Mouse (Mus musculus) neural tube, embryonic 14.5 days (tissue): ENCODE results near the gene Dnaja3. TPM values are rescaled to one million over a fixed set of nuclear protein-coding genes. Genes with fewer than 3 reads are reported as not detected.

Experiments
- ATAC-seq: fragments of 200-750 bp; cut with Nextera tagmentation; 2 replicates; pipeline ENCODE4 v1.8.0; 2017; ENCODE audit warnings: low read depth, mild to moderate bottlenecking, moderate TSS enrichment, moderate library complexity
- H3K27ac ChIP-seq: fragments of 300-500 bp; sonication (generic); 2 replicates; pipeline ENCODE4 v1.5.1; 2014; ENCODE audit warnings: low read depth, mild to moderate bottlenecking, control low read depth, low read length, moderate library complexity, mixed read lengths
- H3K27me3 ChIP-seq: fragments of 300-500 bp; sonication (generic); 2 replicates; pipeline ENCODE4 v1.6.1; 2014; ENCODE audit warnings: low read length; ENCODE audit not compliant: control insufficient read depth, insufficient read depth
- H3K36me3 ChIP-seq: fragments of 300-500 bp; sonication (generic); 2 replicates; pipeline ENCODE4 v1.6.1; 2014; ENCODE audit warnings: low read length, mixed read lengths; ENCODE audit not compliant: control insufficient read depth, insufficient read depth
- H3K4me1 ChIP-seq: fragments of 300-500 bp; sonication (generic); 2 replicates; pipeline ENCODE4 v1.6.1; 2014; ENCODE audit warnings: low read length; ENCODE audit not compliant: control insufficient read depth, insufficient read depth
- H3K4me2 ChIP-seq: fragments of 300-500 bp; sonication (generic); 2 replicates; pipeline ENCODE4 v1.6.1; 2014; ENCODE audit warnings: mild to moderate bottlenecking, low read depth, low read length, control low read depth
- H3K4me3 ChIP-seq: fragments of 300-500 bp; sonication (generic); 2 replicates; pipeline ENCODE4 v1.5.1; 2014; ENCODE audit warnings: low read depth, low read length, control low read depth, mixed read lengths
- H3K9ac ChIP-seq: fragments of 300-500 bp; sonication (generic); replicated peaks from 2 replicates; pipeline ENCODE4 v1.6.1; 2014; ENCODE audit warnings: low read depth, mild to moderate bottlenecking, control low read depth, low read length, mixed read lengths
- H3K9me3 ChIP-seq: fragments of 300-500 bp; sonication (generic); 2 replicates; pipeline ENCODE4 v1.6.1; 2016; ENCODE audit warnings: low read length; ENCODE audit not compliant: control insufficient read depth
- WGBS: fragments of 180-500 bp; shearing (Covaris S2); extraction: QIAGEN DNeasy Blood & Tissue Kit; methylation state at CpG from one replicate; pipeline ENCODE4 v1.1.7; 2014; 5-methylcytosine and 5-hydroxymethylcytosine counted together
- polyA plus RNA-seq: library from polyadenylated mRNA; unstranded; fragments of >200 nt; fragmentation: Nextera tagmentation; extraction: Ambion mirVana; gene quantifications from 2 replicates; pipeline ENCODE4 v1.2.1, GENCODE M21; 2014

Gene Dnaja3
- polyA plus RNA-seq, 1 experiment from 2014 or later = 55.0 TPM

GRCm38 (mm10) chr16:4646831-4647230 is 7.0 kb downstream of the Dnaja3 start:
- H3K9ac ChIP-seq = no peak overlapping the region; the same call in 1 of the 2 replicates
- no peak overlapping the region for H3K4me3 ChIP-seq
- H3K27ac ChIP-seq = no peak overlapping the region
- no peak overlapping the region for H3K4me2 ChIP-seq
- peaks cover 10% of the 10 kb centered on the region; the same call in 1 of the 2 replicates for H3K4me1 ChIP-seq
- WGBS = 82% methylated on average over 4 of the region's 4 CpGs
- H3K27me3 ChIP-seq = no peaks in the 10 kb centered on the region
- ATAC-seq = no peak
- no peaks in the 10 kb centered on the region for H3K9me3 ChIP-seq
- H3K36me3 ChIP-seq = peaks cover 19% of the 10 kb centered on the region; the same call in 1 of the 2 replicates

GRCm38 (mm10) chr16:4647651-4648141 is 7.9 kb downstream of the Dnaja3 start:
- Histone ChIP-seq H3K4me2 (no peak overlapping the region), H3K9me3 (no peaks in the 10 kb centered on the region), H3K27me3 (no peaks in the 10 kb centered on the region), H3K27ac (no peak overlapping the region), H3K36me3 (peaks cover 19% of the 10 kb centered on the region; the same call in 1 of the 2 replicates), H3K4me1 (peaks cover 10% of the 10 kb centered on the region; the same call in 1 of the 2 replicates), H3K9ac (no peak overlapping the region), H3K4me3 (no peak overlapping the region)
- ATAC-seq = no peak
- 79% methylated on average over 13 of the region's 13 CpGs for WGBS

- Histone ChIP-seq H3K36me3 (peaks cover 19% of the 10 kb centered on the region; the same call in 1 of the 2 replicates), H3K27me3 (no peaks in the 10 kb centered on the region), H3K27ac (no peak overlapping the region), H3K9me3 (no peaks in the 10 kb centered on the region), H3K4me1 (peaks cover 5% of the 10 kb centered on the region; the same call in 1 of the 2 replicates), H3K9ac (no peak overlapping the region), H3K4me3 (no peak overlapping the region), H3K4me2 (no peak overlapping the region)
- no peak for ATAC-seq
- 89% methylated on average over 28 of the region's 28 CpGs for WGBS
These were observed 8.7 kb downstream of the Dnaja3 start for GRCm38 (mm10) chr16:4648416-4649023.

- Histone ChIP-seq H3K9ac (no peak overlapping the region), H3K27me3 (no peaks in the 10 kb centered on the region), H3K4me3 (no peak overlapping the region), H3K36me3 (peaks cover 19% of the 10 kb centered on the region; the same call in 1 of the 2 replicates), H3K9me3 (no peaks in the 10 kb centered on the region), H3K27ac (no peak overlapping the region), H3K4me1 (peaks cover 1% of the 10 kb centered on the region; the same call in 1 of the 2 replicates), H3K4me2 (no peak overlapping the region)
- WGBS = 85% methylated on average over 5 of the region's 5 CpGs
- no peak for ATAC-seq
These were observed 9.4 kb downstream of the Dnaja3 start for GRCm38 (mm10) chr16:4649211-4649610.

- WGBS = 92% methylated on average over 11 of the region's 11 CpGs
These were observed 9.9 kb downstream of the Dnaja3 start for GRCm38 (mm10) chr16:4649692-4650091.

GRCm38 (mm10) chr16:4650161-4650560 is 10.4 kb downstream of the Dnaja3 start:
- H3K4me3 ChIP-seq = no peak overlapping the region
- H3K27ac ChIP-seq = no peak overlapping the region
- WGBS = 88% methylated on average over 3 of the region's 3 CpGs
- H3K9me3 ChIP-seq = no peaks in the 10 kb centered on the region
- H3K9ac ChIP-seq = no peak overlapping the region
- no peaks in the 10 kb centered on the region for H3K4me1 ChIP-seq
- no peak for ATAC-seq
- peaks cover 19% of the 10 kb centered on the region; the same call in 1 of the 2 replicates for H3K36me3 ChIP-seq
- H3K27me3 ChIP-seq = no peaks in the 10 kb centered on the region
- H3K4me2 ChIP-seq = no peak overlapping the region

More at GRCm38 (mm10) chr16:4649692-4650091, 9.9 kb downstream of the Dnaja3 start:
- H3K4me2 ChIP-seq = no peak overlapping the region
- H3K4me1 ChIP-seq = no peaks in the 10 kb centered on the region
- no peaks in the 10 kb centered on the region for H3K27me3 ChIP-seq
- no peak overlapping the region for H3K27ac ChIP-seq
- no peak overlapping the region for H3K9ac ChIP-seq
- H3K36me3 ChIP-seq = peaks cover 19% of the 10 kb centered on the region; the same call in 1 of the 2 replicates
- ATAC-seq = no peak
- no peak overlapping the region for H3K4me3 ChIP-seq
- H3K9me3 ChIP-seq = no peaks in the 10 kb centered on the region

- Histone ChIP-seq H3K36me3 (peaks cover 19% of the 10 kb centered on the region; the same call in 1 of the 2 replicates), H3K4me1 (no peaks in the 10 kb centered on the region), H3K27me3 (no peaks in the 10 kb centered on the region), H3K9me3 (no peaks in the 10 kb centered on the region), H3K4me2 (no peak overlapping the region), H3K27ac (no peak overlapping the region), H3K4me3 (no peak overlapping the region), H3K9ac (no peak overlapping the region)
- ATAC-seq = no peak
- 94% methylated on average over 1 of the region's 1 CpGs for WGBS
These were observed 11.3 kb downstream of the Dnaja3 start for GRCm38 (mm10) chr16:4651081-4651480.

GRCm38 (mm10) chr16:4651624-4652023 is 11.8 kb downstream of the Dnaja3 start:
- Histone ChIP-seq H3K27me3 (no peaks in the 10 kb centered on the region), H3K36me3 (peaks cover 19% of the 10 kb centered on the region; the same call in 1 of the 2 replicates), H3K4me2 (no peak overlapping the region), H3K4me1 (no peaks in the 10 kb centered on the region), H3K27ac (no peak overlapping the region), H3K9ac (no peak overlapping the region), H3K9me3 (no peaks in the 10 kb centered on the region), H3K4me3 (no peak overlapping the region)
- 53% methylated on average over 7 of the region's 7 CpGs for WGBS
- ATAC-seq = no peak

- no peak overlapping the region for H3K27ac ChIP-seq
- no peak for ATAC-seq
- H3K4me1 ChIP-seq = no peaks in the 10 kb centered on the region
- peaks cover 19% of the 10 kb centered on the region; the same call in 1 of the 2 replicates for H3K36me3 ChIP-seq
- H3K27me3 ChIP-seq = no peaks in the 10 kb centered on the region
- 63% methylated on average over 4 of the region's 4 CpGs for WGBS
- H3K9ac ChIP-seq = no peak overlapping the region
- no peak overlapping the region for H3K4me2 ChIP-seq
- H3K9me3 ChIP-seq = no peaks in the 10 kb centered on the region
- no peak overlapping the region for H3K4me3 ChIP-seq
These were observed 13.1 kb downstream of the Dnaja3 start for GRCm38 (mm10) chr16:4652707-4653416.
